Mouse (Mus musculus) intestine, postnatal 0 days (tissue): ENCODE data around the gene Hspa8. TPM values are rescaled to one million over a fixed set of nuclear protein-coding genes. Genes with fewer than 3 reads are reported as not detected.

Experiments
- ATAC-seq: fragments of 200-750 bp; cut with Nextera tagmentation; 2 replicates; pipeline ENCODE4 v1.8.0; 2017; ENCODE audit warnings: mild to moderate bottlenecking, moderate TSS enrichment, moderate library complexity
- H3K27ac ChIP-seq: fragments of 300-500 bp; sonication (generic); 2 replicates; pipeline ENCODE4 v1.5.1; 2014; ENCODE audit warnings: mild to moderate bottlenecking, low read depth, low read length, moderate library complexity
- H3K27me3 ChIP-seq: fragments of 300-500 bp; sonication (generic); replicated peaks from 2 replicates; pipeline ENCODE4 v1.6.1; 2014; ENCODE audit warnings: low read length, mixed read lengths; ENCODE audit not compliant: control insufficient read depth, insufficient read depth
- H3K36me3 ChIP-seq: fragments of 300-500 bp; sonication (generic); 2 replicates; pipeline ENCODE4 v1.6.1; 2014; ENCODE audit warnings: mild to moderate bottlenecking, moderate library complexity; ENCODE audit not compliant: control insufficient read depth, insufficient read depth
- H3K4me1 ChIP-seq: fragments of 300-500 bp; sonication (generic); replicated peaks from 2 replicates; pipeline ENCODE4 v1.6.1; 2014; ENCODE audit warnings: antibody characterized with exemption, low read length, mixed read lengths; ENCODE audit not compliant: control insufficient read depth, insufficient read depth
- H3K4me2 ChIP-seq: fragments of 300-500 bp; sonication (generic); replicated peaks from 2 replicates; pipeline ENCODE4 v1.6.1; 2014; ENCODE audit warnings: low read depth, mild to moderate bottlenecking, moderate library complexity
- H3K4me3 ChIP-seq: fragments of 300-500 bp; sonication (generic); 2 replicates; pipeline ENCODE4 v1.5.1; 2014; ENCODE audit warnings: low read depth, low read length
- H3K9ac ChIP-seq: fragments of 300-500 bp; sonication (generic); 2 replicates; pipeline ENCODE4 v1.6.1; 2014; ENCODE audit warnings: mild to moderate bottlenecking, low read depth, low read length
- H3K9me3 ChIP-seq: fragments of 300-500 bp; sonication (generic); 2 replicates; pipeline ENCODE4 v1.6.1; 2016; ENCODE audit warnings: mixed run types; ENCODE audit not compliant: control insufficient read depth
- CTCF ChIP-seq: sonication (generic); IDR thresholded peaks from 2 replicates; pipeline ENCODE4 v1.5.1; 2016; ENCODE audit warnings: low read depth, mild to moderate bottlenecking, control low read depth, antibody characterized with exemption, moderate library complexity
- WGBS: fragments of 180-500 bp; shearing (Covaris S2); extraction: QIAGEN DNeasy Blood & Tissue Kit; methylation state at CpG from one replicate; pipeline ENCODE4 v1.1.7; 2014; 5-methylcytosine and 5-hydroxymethylcytosine counted together
- polyA plus RNA-seq: library from polyadenylated mRNA; unstranded; fragments of >200 nt; fragmentation: Nextera tagmentation; extraction: Ambion mirVana; gene quantifications from 2 replicates; pipeline ENCODE4 v1.2.1, GENCODE M21; 2015

Hspa8 gene
- polyA plus RNA-seq, 1 experiment from 2014 or later = 1,042 TPM

- no peak for TF ChIP-seq CTCF
- Histone ChIP-seq H3K27ac (no peak overlapping the region), H3K9me3 (no peaks in the 10 kb centered on the region), H3K36me3 (no peaks in the 10 kb centered on the region), H3K4me3 (no peak overlapping the region), H3K9ac (no peak overlapping the region), H3K4me1 (no peaks in the 10 kb centered on the region), H3K4me2 (no peak overlapping the region), H3K27me3 (peaks cover 3% of the 10 kb centered on the region; the same call in 1 of the 2 replicates)
- 48% methylated on average over 2 of the region's 2 CpGs for WGBS
- no peak for ATAC-seq
These were observed 50.7 kb downstream of the Hspa8 start for GRCm38 (mm10) chr9:40851515-40851914.

- no peak overlapping the region for H3K27ac ChIP-seq
- no peak overlapping the region for H3K9ac ChIP-seq
- 11% methylated on average over 21 of the region's 21 CpGs for WGBS
- no peaks in the 10 kb centered on the region for H3K9me3 ChIP-seq
- no peaks in the 10 kb centered on the region for H3K36me3 ChIP-seq
- no peak for TF ChIP-seq CTCF
- H3K4me2 ChIP-seq = peak overlapping the region; percentile 60
- H3K4me1 ChIP-seq = no peaks in the 10 kb centered on the region
- H3K4me3 ChIP-seq = peak overlapping the region; percentile 26
- H3K27me3 ChIP-seq = peaks cover 10% of the 10 kb centered on the region; the same call in 1 of the 2 replicates
- no peak for ATAC-seq
These were observed 57.8 kb downstream of the Hspa8 start for GRCm38 (mm10) chr9:40858461-40859160.

GRCm38 (mm10) chr9:40859196-40859595, 58.4 kb downstream of the Hspa8 start:
- WGBS = 19% methylated on average over 9 of the region's 9 CpGs
- no peak for TF ChIP-seq CTCF
- no peaks in the 10 kb centered on the region for H3K4me1 ChIP-seq
- H3K4me3 ChIP-seq = 0 out of 2 replicates have a peak overlapping the region, but pooled peaks have one; percentile 26
- no peak overlapping the region for H3K9ac ChIP-seq
- ATAC-seq = no peak
- no peaks in the 10 kb centered on the region for H3K36me3 ChIP-seq
- peak overlapping the region; percentile 60; the same call in 1 of the 2 replicates for H3K4me2 ChIP-seq
- H3K9me3 ChIP-seq = no peaks in the 10 kb centered on the region
- H3K27ac ChIP-seq = no peak overlapping the region
- peaks cover 6% of the 10 kb centered on the region; the same call in 1 of the 2 replicates for H3K27me3 ChIP-seq

Other genes with a start within 250 kb of the Hspa8 start
- not detected in 2 replicates for gene Gm21915, start 130.4 kb upstream of the Hspa8 start, polyA plus RNA-seq
- gene Clmp, start 115.0 kb upstream of the Hspa8 start, polyA plus RNA-seq = 23.0 and 25.2 TPM in 2 replicates
- not detected in 2 replicates for gene Bsx, start 73.1 kb downstream of the Hspa8 start, polyA plus RNA-seq
- gene Jhy, start 163.1 kb downstream of the Hspa8 start, polyA plus RNA-seq = 0.14 TPM in 2 replicates
- gene Crtam, start 203.6 kb downstream of the Hspa8 start, polyA plus RNA-seq = 0.07 TPM in 1 of 2 replicates, not detected in the other